Mouse (Mus musculus): Measurements from ENCODE around the gene Twist1. TPM values are rescaled to one million over a fixed set of nuclear protein-coding genes. Genes with fewer than 3 reads are reported as not detected.

The Twist1 gene
- total RNA-seq (2023): not detected

GRCm38 (mm10) chr12:33957400-33958240, at the start of gene Twist1:
TSS of gene Twist1 (plus strand) at chr12:33957671.

GRCm38 (mm10) chr12:33928331-33929192, 28.9 kb upstream of the Twist1 start, which contains the start of gene Ferd3l:
TSS of gene Ferd3l (plus strand) at chr12:33928425.

Other genes with a start within 250 kb of the Twist1 start
- not detected for gene Ferd3l, start 29.2 kb upstream of the Twist1 start, total RNA-seq (2023)

All from neutrophil, adult 59 days (primary cell).